Mouse (Mus musculus) embryonic facial prominence, embryonic 11.5 days (tissue): ENCODE measurements at regions not wholly inside any gene's neighbourhood (a gene's known extent, or its start where the extent isn't known, plus 50 kb on each side); places are given as distances from the start of the nearest gene placed in this dataset.

Experiments used
- ATAC-seq: fragments of 200-750 bp; cut with Nextera tagmentation; replicated peaks from 2 replicates; pipeline ENCODE4 v1.8.0; 2017; ENCODE audit warnings: low read depth; ENCODE audit not compliant: insufficient number of reproducible peaks, low FRiP score, low TSS enrichment
- DNase-seq: peaks from one replicate; pipeline ENCODE4 v3.0.0-alpha.2; 2015; ENCODE audit warnings: low spot score
- H3K27ac ChIP-seq: fragments of 300-500 bp; sonication (generic); replicated peaks from 2 replicates; pipeline ENCODE4 v1.5.1; 2014; ENCODE audit warnings: mild to moderate bottlenecking, low read depth, low read length, control low read depth
- H3K27me3 ChIP-seq: fragments of 300-500 bp; sonication (generic); 2 replicates; pipeline ENCODE4 v1.6.1; 2014; ENCODE audit warnings: mild to moderate bottlenecking, low read length, moderate library complexity, mixed read lengths; ENCODE audit not compliant: control insufficient read depth, insufficient read depth
- H3K36me3 ChIP-seq: fragments of 300-500 bp; sonication (generic); replicated peaks from 2 replicates; pipeline ENCODE4 v1.6.1; 2014; ENCODE audit warnings: low read depth, mild to moderate bottlenecking, low read length, moderate library complexity, mixed read lengths; ENCODE audit not compliant: control insufficient read depth, insufficient read depth
- H3K4me1 ChIP-seq: fragments of 300-500 bp; sonication (generic); 2 replicates; pipeline ENCODE4 v1.6.1; 2014; ENCODE audit warnings: low read length, mixed read lengths; ENCODE audit not compliant: control insufficient read depth, insufficient read depth
- H3K4me2 ChIP-seq: fragments of 300-500 bp; sonication (generic); 2 replicates; pipeline ENCODE4 v1.6.1; 2014; ENCODE audit warnings: low read depth, mild to moderate bottlenecking, control low read depth, low read length, moderate library complexity
- H3K4me3 ChIP-seq: fragments of 300-500 bp; sonication (generic); 2 replicates; pipeline ENCODE4 v1.5.1; 2014; ENCODE audit warnings: low read depth, low read length, control low read depth
- H3K9ac ChIP-seq: fragments of 300-500 bp; sonication (generic); replicated peaks from 2 replicates; pipeline ENCODE4 v1.6.1; 2014; ENCODE audit warnings: mild to moderate bottlenecking, control low read depth, low read length
- H3K9me3 ChIP-seq: fragments of 300-500 bp; sonication (generic); replicated peaks from 2 replicates; pipeline ENCODE4 v1.6.1; 2016; ENCODE audit warnings: mild to moderate bottlenecking, low read length, inconsistent platforms, mixed read lengths; ENCODE audit not compliant: control insufficient read depth
- WGBS: fragments of 180-500 bp; shearing (Covaris S2); extraction: QIAGEN DNeasy Blood & Tissue Kit; methylation state at CpG from one replicate; pipeline ENCODE4 v1.1.7; 2014; 5-methylcytosine and 5-hydroxymethylcytosine counted together

DNA sequence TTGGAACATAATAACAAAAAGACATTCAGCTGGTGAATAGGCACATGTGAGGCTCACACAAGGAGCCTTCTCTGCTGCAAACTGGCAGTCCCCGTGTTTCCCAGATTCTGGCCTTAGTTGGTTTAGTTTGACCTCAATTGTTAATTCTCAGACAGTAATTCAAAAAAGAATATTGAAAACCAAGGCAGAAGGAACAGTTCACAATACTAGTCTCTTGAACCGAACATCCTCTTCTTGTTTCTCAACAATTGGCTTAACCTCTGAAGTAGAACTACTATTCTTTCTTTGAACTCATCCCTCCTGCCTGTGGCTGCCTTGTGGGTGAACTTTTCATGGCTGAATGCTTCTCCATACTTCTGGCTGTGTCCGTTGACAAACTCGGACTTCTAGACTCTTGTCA is 110.4 kb upstream of the Neil3 start:
- no peak for DNase-seq
- Histone ChIP-seq H3K27ac (no peak overlapping the region), H3K9ac (no peak overlapping the region), H3K4me1 (no peaks in the 10 kb centered on the region), H3K9me3 (no peaks in the 10 kb centered on the region), H3K36me3 (no peaks in the 10 kb centered on the region), H3K27me3 (no peaks in the 10 kb centered on the region), H3K4me3 (no peak overlapping the region), H3K4me2 (no peak overlapping the region)
- WGBS = 67% methylated on average over 4 of the region's 4 CpGs
- no peak for ATAC-seq

GRCm38 (mm10) chr8:53769211-53769610 is 130.3 kb upstream of the Neil3 start:
- Histone ChIP-seq H3K4me3 (no peak overlapping the region), H3K4me1 (no peaks in the 10 kb centered on the region), H3K4me2 (no peak overlapping the region), H3K36me3 (no peaks in the 10 kb centered on the region), H3K9ac (no peak overlapping the region), H3K9me3 (no peaks in the 10 kb centered on the region), H3K27ac (no peak overlapping the region), H3K27me3 (no peaks in the 10 kb centered on the region)
- DNase-seq (no peak), ATAC-seq (no peak)

GRCm38 (mm10) chr8:53775511-53775910 is 136.6 kb upstream of the Neil3 start:
- no peaks in the 10 kb centered on the region for H3K27me3 ChIP-seq
- H3K4me1 ChIP-seq = no peaks in the 10 kb centered on the region
- no peak for DNase-seq
- H3K9ac ChIP-seq = no peak overlapping the region
- no peak overlapping the region for H3K27ac ChIP-seq
- no peak overlapping the region for H3K4me2 ChIP-seq
- no peak overlapping the region for H3K4me3 ChIP-seq
- H3K36me3 ChIP-seq = no peaks in the 10 kb centered on the region
- no peaks in the 10 kb centered on the region for H3K9me3 ChIP-seq
- no peak for ATAC-seq

- no peak overlapping the region for H3K4me3 ChIP-seq
- H3K4me1 ChIP-seq = no peaks in the 10 kb centered on the region
- WGBS = 81% methylated on average over 2 of the region's 2 CpGs
- H3K27me3 ChIP-seq = no peaks in the 10 kb centered on the region
- no peak for DNase-seq
- no peak overlapping the region for H3K27ac ChIP-seq
- H3K9ac ChIP-seq = no peak overlapping the region
- H3K4me2 ChIP-seq = no peak overlapping the region
- no peak for ATAC-seq
- no peaks in the 10 kb centered on the region for H3K36me3 ChIP-seq
- H3K9me3 ChIP-seq = no peaks in the 10 kb centered on the region
Measured at GRCm38 (mm10) chr8:53780886-53781285, 142.0 kb upstream of the Neil3 start.

DNA sequence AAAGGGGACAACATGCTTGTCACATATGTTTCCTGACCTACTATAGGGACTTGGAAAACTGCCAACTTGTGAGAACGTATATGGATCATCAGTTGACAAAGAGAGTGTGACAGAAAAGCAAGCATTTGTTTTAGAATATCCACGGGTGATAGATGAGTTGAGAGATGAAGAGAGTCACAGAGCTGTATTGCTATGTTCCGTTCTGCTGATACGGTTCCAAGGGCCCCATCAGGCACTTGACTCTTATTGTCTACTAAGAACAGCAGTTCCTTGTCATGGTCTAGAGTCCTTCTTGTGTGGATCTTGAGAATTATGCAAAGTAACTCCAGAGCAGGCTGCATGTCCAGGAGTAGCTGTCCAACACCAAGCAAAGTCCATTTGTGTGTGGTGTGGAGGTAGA is 143.0 kb upstream of the Neil3 start:
- Histone ChIP-seq H3K36me3 (no peaks in the 10 kb centered on the region), H3K9ac (no peak overlapping the region), H3K27ac (no peak overlapping the region), H3K4me2 (no peak overlapping the region), H3K9me3 (no peaks in the 10 kb centered on the region), H3K4me3 (no peak overlapping the region), H3K4me1 (no peaks in the 10 kb centered on the region), H3K27me3 (no peaks in the 10 kb centered on the region)
- DNase-seq = no peak
- 81% methylated on average over 4 of the region's 4 CpGs for WGBS
- no peak for ATAC-seq

- Histone ChIP-seq H3K4me3 (no peak overlapping the region), H3K9ac (no peak overlapping the region), H3K36me3 (no peaks in the 10 kb centered on the region), H3K27ac (no peak overlapping the region), H3K9me3 (no peaks in the 10 kb centered on the region), H3K4me2 (no peak overlapping the region), H3K27me3 (no peaks in the 10 kb centered on the region), H3K4me1 (no peaks in the 10 kb centered on the region)
- 90% methylated on average over 1 of the region's 1 CpGs for WGBS
- ATAC-seq (no peak), DNase-seq (no peak)
Measured at GRCm38 (mm10) chr8:53788202-53788601, 149.3 kb upstream of the Neil3 start.

DNA sequence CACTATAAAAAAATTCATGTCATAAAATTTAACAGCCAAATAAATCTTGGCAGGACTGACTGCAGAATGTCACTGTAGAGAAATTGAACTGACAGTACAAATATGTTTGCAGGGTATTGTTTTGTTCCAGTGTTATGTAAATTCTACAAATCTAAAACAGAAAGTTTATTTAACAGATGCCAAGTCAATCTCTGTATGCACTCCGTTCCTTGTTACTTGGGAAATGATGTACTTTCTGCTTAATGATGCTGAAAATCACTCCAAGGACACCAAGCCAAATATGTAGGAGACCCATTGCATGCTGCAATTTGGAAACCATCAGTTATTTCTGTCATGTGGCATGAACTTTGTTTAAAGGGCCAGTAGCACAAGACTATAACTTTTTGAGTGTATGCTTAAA is 182.3 kb upstream of the Neil3 start:
- no peak for ATAC-seq
- 62% methylated on average over 1 of the region's 1 CpGs for WGBS
- H3K4me2 ChIP-seq = no peak overlapping the region

GRCm38 (mm10) chr8:53827395-53827794 is 188.5 kb upstream of the Neil3 start:
- 78% methylated on average over 1 of the region's 1 CpGs for WGBS
- H3K4me3 ChIP-seq = no peak overlapping the region
- DNase-seq (no peak), ATAC-seq (no peak)
- H3K9me3 ChIP-seq = no peaks in the 10 kb centered on the region
- H3K27ac ChIP-seq = no peak overlapping the region
- no peak overlapping the region for H3K4me2 ChIP-seq
- H3K4me1 ChIP-seq = no peaks in the 10 kb centered on the region
- no peaks in the 10 kb centered on the region for H3K27me3 ChIP-seq
- H3K9ac ChIP-seq = no peak overlapping the region
- no peaks in the 10 kb centered on the region for H3K36me3 ChIP-seq

More for the DNA sequence above, 182.3 kb upstream of the Neil3 start:
- H3K9me3 ChIP-seq = no peaks in the 10 kb centered on the region
- H3K9ac ChIP-seq = no peak overlapping the region
- H3K36me3 ChIP-seq = no peaks in the 10 kb centered on the region
- H3K4me3 ChIP-seq = no peak overlapping the region
- no peaks in the 10 kb centered on the region for H3K27me3 ChIP-seq
- H3K4me1 ChIP-seq = no peaks in the 10 kb centered on the region
- H3K27ac ChIP-seq = no peak overlapping the region
- no peak for DNase-seq

GRCm38 (mm10) chr8:53847821-53848220 is 209.0 kb upstream of the Neil3 start:
- ATAC-seq = no peak

More at GRCm38 (mm10) chr8:53847821-53848220, 209.0 kb upstream of the Neil3 start:
- no peak overlapping the region for H3K9ac ChIP-seq
- H3K27me3 ChIP-seq = no peaks in the 10 kb centered on the region
- H3K4me3 ChIP-seq = no peak overlapping the region
- no peaks in the 10 kb centered on the region for H3K4me1 ChIP-seq
- no peak overlapping the region for H3K4me2 ChIP-seq
- H3K9me3 ChIP-seq = no peaks in the 10 kb centered on the region
- no peak overlapping the region for H3K27ac ChIP-seq
- no peaks in the 10 kb centered on the region for H3K36me3 ChIP-seq
- no peak for DNase-seq
